ENCODE assay signal across 8 mouse cellular contexts in genomic region chr10:115713896-115714295, GRCm38 (mm10).
DNase-seq lines count a peak whose midpoint lies in the region; ATAC-seq and TF ChIP-seq lines count a peak whose summit lies in the region.
"Had no signal": no experiment of that assay in that cellular context is flagged by ENCODE, and none has a peak within 500 bp of the region (broad histone marks: within the 10 kb centered on the region; RNA-seq: fewer than 3 reads in every experiment).

No protein-coding gene starts in this region.

- no peaks in the 10 kb centered on the region for H3K36me3 ChIP-seq in midbrain, embryonic 11.5 days (ENCODE audit: control insufficient read depth, insufficient read depth, low read length)
- H3K36me3 ChIP-seq in midbrain, embryonic 13.5 days, result no peaks in the 10 kb centered on the region
- no peaks in the 10 kb centered on the region for H3K36me3 ChIP-seq in embryonic facial prominence, embryonic 14.5 days (ENCODE audit: control insufficient read depth, insufficient read depth, low read length)
- no peaks in the 10 kb centered on the region for H3K36me3 ChIP-seq in kidney, postnatal 0 days (ENCODE audit: insufficient read depth, low read length)
- H3K36me3 ChIP-seq in stomach, embryonic 16.5 days (ENCODE audit: control insufficient read depth, insufficient read depth, low read length), result no peaks in the 10 kb centered on the region

- H3K9ac ChIP-seq in midbrain, embryonic 11.5 days (ENCODE audit: low read length), result no peak overlapping the region
- H3K9ac ChIP-seq in midbrain, embryonic 13.5 days (replicated peaks), result no peak overlapping the region
- H3K9ac ChIP-seq in embryonic facial prominence, embryonic 14.5 days (ENCODE audit: low read depth, low read length), result no peak overlapping the region
- H3K9ac ChIP-seq in kidney, postnatal 0 days (ENCODE audit: low read depth, low read length), result no peak overlapping the region
- H3K9ac ChIP-seq in stomach, embryonic 16.5 days (ENCODE audit: low read length), result no peak overlapping the region

- H3K9me3 ChIP-seq in midbrain, embryonic 11.5 days (ENCODE audit: control insufficient read depth, low read length), result no peaks in the 10 kb centered on the region
- H3K9me3 ChIP-seq in midbrain, embryonic 13.5 days, result no peaks in the 10 kb centered on the region
- no peaks in the 10 kb centered on the region for H3K9me3 ChIP-seq in embryonic facial prominence, embryonic 14.5 days (ENCODE audit: control insufficient read depth, low read length)
- no peaks in the 10 kb centered on the region for H3K9me3 ChIP-seq in kidney, postnatal 0 days (replicated peaks; ENCODE audit: low read length)
- no peaks in the 10 kb centered on the region for H3K9me3 ChIP-seq in stomach, embryonic 16.5 days (replicated peaks; ENCODE audit: control insufficient read depth, low read length)

- no peak overlapping the region for H3K4me3 ChIP-seq in midbrain, embryonic 11.5 days (ENCODE audit: low read depth, low read length)
- no peak overlapping the region for H3K4me3 ChIP-seq in midbrain, embryonic 13.5 days (replicated peaks)
- H3K4me3 ChIP-seq in embryonic facial prominence, embryonic 14.5 days (ENCODE audit: low read depth, low read length), result no peak overlapping the region
- H3K4me3 ChIP-seq in kidney, postnatal 0 days (replicated peaks; ENCODE audit: low read depth, low read length), result no peak overlapping the region
- H3K4me3 ChIP-seq in stomach, embryonic 16.5 days (replicated peaks; ENCODE audit: low read length), result no peak overlapping the region

- no peak for ATAC-seq in midbrain, embryonic 11.5 days (ENCODE audit: low FRiP score)
- ATAC-seq in midbrain, embryonic 13.5 days, result no peak
- ATAC-seq in embryonic facial prominence, embryonic 14.5 days (ENCODE audit: low read depth), result no peak
- no peak for ATAC-seq in kidney, postnatal 0 days (replicated peaks; ENCODE audit: low FRiP score, low read depth)
- 0 out of 2 replicates have a peak, but pooled peaks have one; percentile 29 for ATAC-seq in stomach, embryonic 16.5 days (ENCODE audit: insufficient read depth, low FRiP score)
- ATAC-seq in cerebellum, adult (ENCODE audit: insufficient number of reproducible peaks, low FRiP score, low TSS enrichment), result no peak
- ATAC-seq: hindbrain, embryonic 16.5 days had no signal

- DNase-seq in midbrain, embryonic 11.5 days (ENCODE audit: low spot score, missing footprints), result peak; percentile 84
- peak; percentile 40 for DNase-seq in embryonic facial prominence, embryonic 14.5 days (ENCODE audit: low spot score)
- DNase-seq in kidney, postnatal 0 days (ENCODE audit: low spot score), result peak; percentile 58
- no peak for DNase-seq in right cerebral cortex, postnatal 36 days (ENCODE audit: low spot score in 2 of 2)

- H3K27me3 ChIP-seq in midbrain, embryonic 11.5 days (ENCODE audit: control insufficient read depth, insufficient read depth, low read length), result no peaks in the 10 kb centered on the region
- H3K27me3 ChIP-seq in midbrain, embryonic 13.5 days, result no peaks in the 10 kb centered on the region
- no peaks in the 10 kb centered on the region for H3K27me3 ChIP-seq in embryonic facial prominence, embryonic 14.5 days (replicated peaks; ENCODE audit: control insufficient read depth, insufficient read depth, low read length)
- H3K27me3 ChIP-seq in kidney, postnatal 0 days (ENCODE audit: insufficient read depth, low read length), result no peaks in the 10 kb centered on the region
- H3K27me3 ChIP-seq in stomach, embryonic 16.5 days (ENCODE audit: control insufficient read depth, insufficient read depth, low read length), result no peaks in the 10 kb centered on the region

- no peaks in the 10 kb centered on the region for H3K4me1 ChIP-seq in midbrain, embryonic 11.5 days (ENCODE audit: control insufficient read depth, insufficient read depth, low read length)
- H3K4me1 ChIP-seq in midbrain, embryonic 13.5 days (replicated peaks), result no peaks in the 10 kb centered on the region
- H3K4me1 ChIP-seq in embryonic facial prominence, embryonic 14.5 days (ENCODE audit: control insufficient read depth, insufficient read depth, low read length), result peaks cover 3% of the 10 kb centered on the region; the same call in 1 of the 2 replicates
- H3K4me1 ChIP-seq in kidney, postnatal 0 days (replicated peaks; ENCODE audit: insufficient read depth, low read length), result no peaks in the 10 kb centered on the region
- H3K4me1 ChIP-seq in stomach, embryonic 16.5 days (ENCODE audit: control insufficient read depth, insufficient read depth, low read length), result no peaks in the 10 kb centered on the region

- WGBS in midbrain, embryonic 11.5 days, result 68% methylated on average over 6 of the region's 6 CpGs
- WGBS in midbrain, embryonic 13.5 days, result 71% methylated on average over 6 of the region's 6 CpGs
- WGBS in embryonic facial prominence, embryonic 14.5 days, result 35% methylated on average over 6 of the region's 6 CpGs
- 45% methylated on average over 6 of the region's 6 CpGs for WGBS in kidney, postnatal 0 days
- WGBS in stomach, embryonic 16.5 days, result 30% methylated on average over 6 of the region's 6 CpGs

- no peak overlapping the region for H3K4me2 ChIP-seq in midbrain, embryonic 11.5 days
- H3K4me2 ChIP-seq in midbrain, embryonic 13.5 days (replicated peaks), result no peak overlapping the region
- H3K4me2 ChIP-seq in embryonic facial prominence, embryonic 14.5 days (ENCODE audit: low read depth, low read length), result no peak overlapping the region
- no peak overlapping the region for H3K4me2 ChIP-seq in kidney, postnatal 0 days (ENCODE audit: low read length)
- H3K4me2 ChIP-seq in stomach, embryonic 16.5 days (ENCODE audit: low read depth, low read length), result no peak overlapping the region

- TF ChIP-seq CTCF in kidney, postnatal 0 days (IDR thresholded peaks at IDR 0.05; ENCODE audit: low read depth), result peak; percentile 59

- no peak overlapping the region for H3K27ac ChIP-seq in midbrain, embryonic 11.5 days (ENCODE audit: low read depth, low read length)
- no peak overlapping the region for H3K27ac ChIP-seq in midbrain, embryonic 13.5 days
- no peak overlapping the region for H3K27ac ChIP-seq in embryonic facial prominence, embryonic 14.5 days (replicated peaks; ENCODE audit: low read depth, low read length)
- H3K27ac ChIP-seq in kidney, postnatal 0 days, result no peak overlapping the region
- H3K27ac ChIP-seq in stomach, embryonic 16.5 days (ENCODE audit: low read length), result no peak overlapping the region

Comparison
In these comparisons a context has a peak if more than half of its experiments do, and no peak if none do; other contexts are left out.
1. DNase-seq: peak in midbrain, embryonic 11.5 days (single experiment), embryonic facial prominence, embryonic 14.5 days (single experiment) and kidney, postnatal 0 days (single experiment); none in right cerebral cortex, postnatal 36 days (0 of 2).